In genomic region chr12:111766313-111767236, GRCm38 (mm10) we compare ENCODE assay signal across 10 mouse cellular contexts. TPM values are rescaled to one million over a fixed set of nuclear protein-coding genes. Genes with fewer than 3 reads are reported as not detected.
DNase-seq lines count a peak whose midpoint lies in the region; TF ChIP-seq lines count a peak whose summit lies in the region.
"Had no signal": no experiment of that assay in that cellular context is flagged by ENCODE, and none has a peak within 500 bp of the region (broad histone marks: within the 10 kb centered on the region; RNA-seq: fewer than 3 reads in every experiment).

No protein-coding gene starts in this region.

- no peak for DNase-seq in gastrocnemius, adult 2 months
- no peak for DNase-seq in gastrocnemius, postnatal 4 days (ENCODE audit: low spot score in 2 of 2)
- peak; percentile 74 for DNase-seq in embryo, embryonic 9.5 days (ENCODE audit: extremely low spot score)
- DNase-seq in mesoderm, embryonic 11.5 days (ENCODE audit: low read depth, low spot score): peak; percentile 59
- DNase-seq in yolk sac, embryonic 10.5 days (ENCODE audit: low spot score): no peak
- no peak for DNase-seq in adrenal gland, postnatal 25 days
- no peak for DNase-seq in left cerebral cortex, postnatal 10 days (ENCODE audit: extremely low spot score in 1 of 2, low spot score in 2 of 2)
- DNase-seq: gastrocnemius, postnatal 14 days had no signal

- no peak for TF ChIP-seq CTCF in gastrocnemius, adult 2 months (IDR thresholded peaks at IDR 0.05)
- TF ChIP-seq CTCF in E14TG2a.4 (conservative IDR thresholded peaks at IDR 0.05; ENCODE audit: low read length): no peak

- no peaks in the 10 kb centered on the region for H3K27me3 ChIP-seq in E14TG2a.4 (ENCODE audit: insufficient read depth, low read length)
- H3K27me3 ChIP-seq: limb, embryonic 15.5 days had no signal

- H3K27ac ChIP-seq in gastrocnemius, adult 2 months: peak overlapping the region; percentile 41

- peaks cover 88% of the 10 kb centered on the region for H3K4me1 ChIP-seq in E14TG2a.4 (replicated peaks; ENCODE audit: low read depth, low read length)

- H3K4me3 ChIP-seq in gastrocnemius, adult 2 months: no peak overlapping the region
- peak overlapping the region; percentile 29 for H3K4me3 ChIP-seq in E14TG2a.4 (replicated peaks; ENCODE audit: low read length)
- H3K4me3 ChIP-seq: limb, embryonic 15.5 days had no signal

- H3K36me3 ChIP-seq in E14TG2a.4 (ENCODE audit: insufficient read depth, low read length): peaks cover 23% of the 10 kb centered on the region

- H3K9me3 ChIP-seq in E14TG2a.4 (ENCODE audit: low read length): no peaks in the 10 kb centered on the region
- H3K9me3 ChIP-seq: limb, embryonic 15.5 days had no signal

- intact Hi-C loops in gastrocnemius, adult 2 months (cut with DNase I): no loop called here
- intact Hi-C loops in left cerebral cortex, postnatal 10 days (cut with DNase I): no loop called here

RNA-seq across cellular contexts. Expression of gene Klc1, which starts 7.9 kb away (rescaled TPM):
- total RNA-seq in gastrocnemius, adult 2 months (2021): 10 to 100 TPM; 61.5 to 75.9 TPM
- total RNA-seq in gastrocnemius, postnatal 4 days (2021): 100 to 1,000 TPM; 117 to 120 TPM
- total RNA-seq in adrenal gland, postnatal 25 days (2021): 118 and 144 TPM in 2 replicates
- 100 to 1,000 TPM; 901 to 907 TPM for total RNA-seq in left cerebral cortex, postnatal 10 days (2021)

RNA-seq across cellular contexts. Expression of gene Xrcc3, which starts 47.1 kb away (rescaled TPM):
- total RNA-seq in gastrocnemius, adult 2 months (2021): under 1 TPM in 1 of 2 experiments, not detected in 1; 0.47 TPM
- 1 to 10 TPM; 5.4 to 5.5 TPM for total RNA-seq in gastrocnemius, postnatal 4 days (2021)
- total RNA-seq in adrenal gland, postnatal 25 days (2021): 14.7 and 17.7 TPM in 2 replicates
- total RNA-seq in left cerebral cortex, postnatal 10 days (2021): 1 to 10 TPM; 3.0 to 3.2 TPM

RNA-seq across cellular contexts. Expression of gene Zfyve21, which starts 47.4 kb away (rescaled TPM):
- 10 to 100 TPM; 15.6 to 18.0 TPM for total RNA-seq in gastrocnemius, adult 2 months (2021)
- total RNA-seq in gastrocnemius, postnatal 4 days (2021): 10 to 100 TPM; 35.8 TPM
- 99.4 and 105 TPM in 2 replicates for total RNA-seq in adrenal gland, postnatal 25 days (2021)
- 10 to 100 TPM; 14.9 to 19.2 TPM for total RNA-seq in left cerebral cortex, postnatal 10 days (2021)

RNA-seq across cellular contexts. Expression of gene Apopt1, which starts 53.5 kb away (rescaled TPM):
- 10 to 100 TPM; 37.4 to 46.7 TPM for total RNA-seq in gastrocnemius, adult 2 months (2021)
- total RNA-seq in gastrocnemius, postnatal 4 days (2021): 10 to 100 TPM; 36.1 to 40.1 TPM
- total RNA-seq in adrenal gland, postnatal 25 days (2021): 69.6 and 71.2 TPM in 2 replicates
- total RNA-seq in left cerebral cortex, postnatal 10 days (2021): 10 to 100 TPM; 37.9 to 38.6 TPM

RNA-seq across cellular contexts. Expression of gene Bag5, which starts 53.5 kb away (rescaled TPM):
- 10 to 100 TPM; 14.7 to 19.2 TPM for total RNA-seq in gastrocnemius, adult 2 months (2021)
- 10 to 100 TPM; 27.5 to 32.1 TPM for total RNA-seq in gastrocnemius, postnatal 4 days (2021)
- total RNA-seq in adrenal gland, postnatal 25 days (2021): 34.8 and 36.2 TPM in 2 replicates
- total RNA-seq in left cerebral cortex, postnatal 10 days (2021): 10 to 100 TPM; 40.6 to 43.2 TPM

Comparison
In these comparisons a context has a peak if more than half of its experiments do, and no peak if none do; other contexts are left out.
1. DNase-seq: peak in embryo, embryonic 9.5 days (single experiment) and mesoderm, embryonic 11.5 days (single experiment); none in gastrocnemius, adult 2 months (single experiment), gastrocnemius, postnatal 4 days (0 of 2), yolk sac, embryonic 10.5 days (single experiment), adrenal gland, postnatal 25 days (single experiment) and left cerebral cortex, postnatal 10 days (0 of 2).